Mouse (Mus musculus) heart, embryonic 16.5 days (tissue): ENCODE data around the gene Iqcj. TPM values are rescaled to one million over a fixed set of nuclear protein-coding genes. Genes with fewer than 3 reads are reported as not detected.
"Not testable (repeated sequence)": the region's sequence is repeated elsewhere in the genome, so short reads cannot be mapped to it uniquely, and the experiment has no call there.

Experiments
- ATAC-seq: fragments of 200-750 bp; cut with Nextera tagmentation; replicated peaks from 2 replicates; pipeline ENCODE4 v1.8.0; 2017; ENCODE audit warnings: moderate number of reproducible peaks; ENCODE audit not compliant: insufficient read depth, low FRiP score; ENCODE audit errors: extremely low read depth
- H3K27ac ChIP-seq: fragments of 300-500 bp; sonication (generic); 2 replicates; pipeline ENCODE4 v1.5.1; 2014; ENCODE audit warnings: mild to moderate bottlenecking, low read length, control low read depth, moderate library complexity
- H3K27me3 ChIP-seq: fragments of 300-500 bp; sonication (generic); 2 replicates; pipeline ENCODE4 v1.6.1; 2014; ENCODE audit warnings: low read length, mixed read lengths; ENCODE audit not compliant: control insufficient read depth, insufficient read depth
- H3K36me3 ChIP-seq: fragments of 300-500 bp; sonication (generic); 2 replicates; pipeline ENCODE4 v1.6.1; 2014; ENCODE audit not compliant: control insufficient read depth, insufficient read depth
- H3K4me1 ChIP-seq: fragments of 300-500 bp; sonication (generic); 2 replicates; pipeline ENCODE4 v1.6.1; 2014; ENCODE audit warnings: low read length, mixed read lengths; ENCODE audit not compliant: control insufficient read depth, insufficient read depth
- H3K4me2 ChIP-seq: fragments of 300-500 bp; sonication (generic); 2 replicates; pipeline ENCODE4 v1.6.1; 2014; ENCODE audit warnings: low read depth, mild to moderate bottlenecking, control low read depth, low read length
- H3K4me3 ChIP-seq: fragments of 300-500 bp; sonication (generic); 2 replicates; pipeline ENCODE4 v1.5.1; 2014; ENCODE audit warnings: mild to moderate bottlenecking, control low read depth, low read length
- H3K9ac ChIP-seq: fragments of 300-500 bp; sonication (generic); 2 replicates; pipeline ENCODE4 v1.6.1; 2014; ENCODE audit warnings: low read length, control low read depth
- H3K9me3 ChIP-seq: fragments of 300-500 bp; sonication (generic); replicated peaks from 2 replicates; pipeline ENCODE4 v1.6.1; 2016; ENCODE audit warnings: low read length; ENCODE audit not compliant: control insufficient read depth
- WGBS: fragments of 180-500 bp; shearing (Covaris S2); extraction: QIAGEN DNeasy Blood & Tissue Kit; methylation state at CpG from one replicate; pipeline ENCODE4 v1.1.7; 2014; 5-methylcytosine and 5-hydroxymethylcytosine counted together
- polyA plus RNA-seq: library from polyadenylated mRNA; unstranded; fragments of >200 nt; fragmentation: Nextera tagmentation; extraction: Ambion mirVana; gene quantifications from 2 replicates; pipeline ENCODE4 v1.2.1, GENCODE M21; 2015

The Iqcj gene
- polyA plus RNA-seq, 1 experiment from 2014 or later, result not detected

- Histone ChIP-seq H3K9me3 (no peaks in the 10 kb centered on the region), H3K27me3 (no peaks in the 10 kb centered on the region), H3K27ac (no peak overlapping the region), H3K9ac (no peak overlapping the region), H3K36me3 (no peaks in the 10 kb centered on the region), H3K4me1 (no peaks in the 10 kb centered on the region), H3K4me2 (no peak overlapping the region), H3K4me3 (no peak overlapping the region)
- ATAC-seq, result no peak
- 74% methylated on average over 2 of the region's 2 CpGs for WGBS
Measured at GRCm38 (mm10) chr3:68085024-68085423, 193.0 kb downstream of the Iqcj start.

- no peaks in the 10 kb centered on the region for H3K4me1 ChIP-seq
- H3K9ac ChIP-seq, result no peak overlapping the region
- no peaks in the 10 kb centered on the region for H3K9me3 ChIP-seq
- no peak overlapping the region for H3K4me3 ChIP-seq
- no peaks in the 10 kb centered on the region for H3K27me3 ChIP-seq
- 71% methylated on average over 4 of the region's 4 CpGs for WGBS
- H3K27ac ChIP-seq, result no peak overlapping the region
- H3K36me3 ChIP-seq, result no peaks in the 10 kb centered on the region
- ATAC-seq, result no peak
- no peak overlapping the region for H3K4me2 ChIP-seq
Measured at GRCm38 (mm10) chr3:68092108-68092507, 200.1 kb downstream of the Iqcj start.

DNA sequence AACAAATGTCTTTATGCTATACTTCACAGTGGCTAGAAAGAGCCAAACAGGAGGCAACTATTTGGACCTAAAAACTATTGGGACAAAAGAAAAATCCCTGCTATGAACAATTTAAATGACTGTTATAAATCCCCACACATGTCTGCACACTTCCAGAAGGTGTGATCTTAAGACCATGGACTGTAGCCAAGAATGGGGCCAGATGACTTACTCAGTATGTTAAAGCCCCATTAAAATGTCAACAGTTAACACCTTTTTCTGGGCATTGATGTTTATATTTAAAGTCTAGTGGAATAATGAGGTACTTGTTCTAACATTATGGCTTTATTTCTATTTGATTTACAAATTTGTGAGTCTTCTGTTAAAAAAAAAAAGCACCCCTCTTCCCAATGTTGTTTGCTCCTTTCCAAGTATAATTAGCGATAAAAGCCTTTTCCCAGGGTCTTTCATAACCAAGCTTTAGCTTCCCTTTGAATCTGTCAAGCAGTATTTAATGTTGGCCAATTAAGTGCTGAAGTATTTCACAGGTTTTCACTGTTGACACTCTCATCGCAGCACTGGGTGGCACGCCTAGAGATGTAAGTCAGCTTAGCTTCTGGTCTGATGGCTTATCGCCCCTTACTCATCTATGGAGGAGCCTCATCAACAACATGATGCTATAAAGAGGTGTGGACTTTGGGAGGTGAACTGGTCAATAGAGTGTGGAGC lies 204.9 kb downstream of the Iqcj start:
- H3K9me3 ChIP-seq, result no peaks in the 10 kb centered on the region
- 74% methylated on average over 4 of the region's 4 CpGs for WGBS
- H3K36me3 ChIP-seq, result no peaks in the 10 kb centered on the region
- no peaks in the 10 kb centered on the region for H3K4me1 ChIP-seq
- H3K27ac ChIP-seq, result no peak overlapping the region
- no peak overlapping the region for H3K4me2 ChIP-seq
- H3K27me3 ChIP-seq, result no peaks in the 10 kb centered on the region
- H3K9ac ChIP-seq, result no peak overlapping the region
- no peak overlapping the region for H3K4me3 ChIP-seq
- no peak for ATAC-seq

DNA sequence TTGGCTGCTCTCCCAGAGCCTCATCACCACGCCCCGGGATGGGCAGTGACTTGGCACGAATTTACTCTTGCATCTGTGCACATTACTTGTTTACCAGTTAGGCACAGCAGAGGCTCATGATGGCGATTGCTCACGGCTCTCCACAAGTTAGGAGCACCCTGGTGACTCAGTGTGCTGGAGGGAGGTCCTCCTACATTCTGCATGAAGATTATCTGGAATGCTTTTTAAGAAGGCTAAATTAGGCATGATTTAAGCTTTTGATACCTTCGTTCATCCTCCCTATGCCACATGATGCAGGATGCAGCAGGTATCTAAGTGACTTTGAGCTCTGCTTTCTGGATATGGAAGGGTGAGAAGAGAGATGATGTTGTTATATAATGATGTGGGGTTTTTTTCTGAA lies 207.5 kb downstream of the Iqcj start:
- not testable (repeated sequence) for H3K36me3 ChIP-seq, H3K4me3 ChIP-seq, H3K27me3 ChIP-seq, H3K4me1 ChIP-seq, H3K27ac ChIP-seq, H3K9ac ChIP-seq, H3K9me3 ChIP-seq, ATAC-seq, H3K4me2 ChIP-seq
- 86% methylated on average over 6 of the region's 6 CpGs for WGBS

- no peak overlapping the region for H3K4me2 ChIP-seq
- no peaks in the 10 kb centered on the region for H3K9me3 ChIP-seq
- no peaks in the 10 kb centered on the region for H3K4me1 ChIP-seq
- no peak overlapping the region for H3K9ac ChIP-seq
- H3K4me3 ChIP-seq, result no peak overlapping the region
- WGBS, result 69% methylated on average over 4 of the region's 4 CpGs
- ATAC-seq, result no peak
- no peaks in the 10 kb centered on the region for H3K27me3 ChIP-seq
- no peaks in the 10 kb centered on the region for H3K36me3 ChIP-seq
- H3K27ac ChIP-seq, result no peak overlapping the region
Measured at GRCm38 (mm10) chr3:68101343-68101742, 209.3 kb downstream of the Iqcj start.

GRCm38 (mm10) chr3:68105081-68105685 lies 213.2 kb downstream of the Iqcj start:
- Histone ChIP-seq H3K27me3 (no peaks in the 10 kb centered on the region), H3K4me1 (no peaks in the 10 kb centered on the region), H3K4me3 (no peak overlapping the region), H3K4me2 (no peak overlapping the region), H3K9ac (no peak overlapping the region), H3K27ac (no peak overlapping the region), H3K9me3 (no peaks in the 10 kb centered on the region), H3K36me3 (no peaks in the 10 kb centered on the region)
- WGBS, result 55% methylated on average over 2 of the region's 2 CpGs
- no peak for ATAC-seq

Other genes starting within 250 kb of the Iqcj start
- not detected in 2 replicates for gene Iqschfp, start within 50 bp of the Iqcj start, polyA plus RNA-seq
- 52.4 and 60.3 TPM in 2 replicates for gene Schip1, start 172.6 kb downstream of the Iqcj start, polyA plus RNA-seq